Mouse (Mus musculus) liver, postnatal 0 days (tissue): ENCODE data around the gene Nkx2-2.

ENCODE experiments used
- CTCF ChIP-seq: sonication (generic); IDR thresholded peaks from 2 replicates; pipeline ENCODE4 v1.5.1; 2016; ENCODE audit warnings: antibody characterized with exemption, low read depth
- EP300 ChIP-seq: IDR thresholded peaks from 2 replicates; pipeline ENCODE4 v1.6.1; 2016; ENCODE audit warnings: antibody characterized with exemption, low read depth, mild to moderate bottlenecking

DNA sequence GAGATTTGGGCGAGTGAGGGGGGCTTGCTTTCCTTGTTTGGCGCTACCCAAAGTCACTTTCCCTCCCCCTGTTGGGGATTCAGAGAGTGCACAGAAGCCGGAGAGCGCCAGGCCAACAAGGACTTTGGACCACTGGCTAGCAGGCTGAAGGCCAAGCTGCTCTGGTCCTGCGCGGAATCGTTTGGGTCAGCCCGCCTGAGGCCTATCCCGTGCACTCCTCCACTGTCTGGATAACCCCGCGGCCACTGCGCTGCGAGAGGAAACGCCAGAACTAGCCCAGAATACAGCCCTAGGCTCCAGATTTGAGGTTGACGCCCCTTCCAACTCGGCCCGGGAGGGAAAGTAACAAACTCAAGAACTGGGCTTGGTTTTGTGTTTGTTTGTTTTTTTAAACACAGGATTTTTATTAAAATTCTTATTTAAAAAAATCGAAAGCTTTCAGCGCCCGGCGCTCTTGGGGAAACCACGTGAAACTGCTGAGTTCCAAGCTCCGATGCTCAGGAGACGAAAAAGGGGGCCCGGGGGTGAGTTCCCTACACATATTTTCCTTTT is 11.3 kb downstream of the Nkx2-2 start:
- TF ChIP-seq CTCF (no peak), EP300 (no peak)
